Mouse (Mus musculus) heart, postnatal 0 days (tissue): ENCODE data around the gene Mark2.

Source experiments
- CTCF ChIP-seq: IDR thresholded peaks from 2 replicates; pipeline ENCODE4 v1.5.1; 2016; ENCODE audit warnings: antibody characterized with exemption, control low read depth, low read depth
- EP300 ChIP-seq: IDR thresholded peaks from 2 replicates; pipeline ENCODE4 v1.6.1; 2016; ENCODE audit warnings: antibody characterized with exemption, low read depth

GRCm38 (mm10) chr19:7246021-7246420 is 95.6 kb downstream of the Mark2 start:
- no peak for TF ChIP-seq CTCF
- TF ChIP-seq EP300: no peak
